Mouse (Mus musculus) B cell, adult 2 months (primary cell): ENCODE data around the gene Ppp1r14d.

Experiments used
- DNase-seq, 2 experiments: peaks; one replicate each; pipeline ENCODE4 v3.0.0; 2022

The Ppp1r14d gene

DNA sequence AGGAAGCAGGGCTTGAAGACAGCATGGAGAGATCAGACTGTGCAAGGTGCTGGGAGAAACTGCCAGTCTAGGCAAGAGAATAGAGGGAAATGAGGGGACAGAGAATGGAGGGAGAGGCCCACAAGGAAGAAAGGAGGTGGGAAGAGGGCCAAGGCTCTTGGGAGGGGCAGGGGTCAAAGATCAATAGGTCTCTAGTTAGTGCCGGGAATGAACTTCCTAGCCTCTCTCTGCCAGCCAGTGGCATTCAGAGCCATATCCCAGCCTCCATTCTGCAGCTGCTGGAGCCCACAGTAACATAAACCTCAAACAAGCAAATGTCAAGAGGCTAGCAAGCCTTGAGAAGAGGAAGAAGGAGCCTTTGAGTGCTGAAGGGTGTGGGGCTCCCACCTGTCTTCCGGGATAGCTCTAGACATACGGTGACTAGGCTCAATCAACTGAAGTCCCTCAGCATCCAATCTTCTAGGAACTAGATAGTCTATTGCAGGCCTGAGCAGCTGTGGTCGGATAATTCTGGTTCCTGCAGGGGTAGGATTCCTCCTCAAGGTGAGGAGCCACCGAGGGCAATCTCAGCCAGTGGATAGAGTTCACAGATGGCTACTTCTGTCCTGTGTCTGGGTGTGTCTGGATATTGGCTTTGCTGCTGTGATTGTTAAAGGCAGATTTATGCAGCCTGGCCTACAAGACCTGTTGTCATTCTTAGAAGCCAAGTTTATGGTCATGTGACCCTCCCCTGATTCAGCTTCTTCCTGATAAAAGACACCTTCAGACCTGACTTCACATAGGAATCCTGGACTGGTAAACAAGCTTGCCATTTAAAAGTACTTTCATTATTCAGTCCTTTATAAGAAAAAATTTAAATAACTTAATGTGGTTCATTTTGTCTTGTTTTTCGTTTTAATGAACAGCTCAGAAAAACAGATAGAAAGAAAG is at the start of gene Ppp1r14d:
Gene Ppp1r14d, minus strand, starts transcription at position 132 of the 930 bp plus-strand sequence.
- DNase-seq, result no peak

- no peak for DNase-seq
These were observed 48.1 kb upstream of the Ppp1r14d start for GRCm38 (mm10) chr2:119277810-119278209.

DNA sequence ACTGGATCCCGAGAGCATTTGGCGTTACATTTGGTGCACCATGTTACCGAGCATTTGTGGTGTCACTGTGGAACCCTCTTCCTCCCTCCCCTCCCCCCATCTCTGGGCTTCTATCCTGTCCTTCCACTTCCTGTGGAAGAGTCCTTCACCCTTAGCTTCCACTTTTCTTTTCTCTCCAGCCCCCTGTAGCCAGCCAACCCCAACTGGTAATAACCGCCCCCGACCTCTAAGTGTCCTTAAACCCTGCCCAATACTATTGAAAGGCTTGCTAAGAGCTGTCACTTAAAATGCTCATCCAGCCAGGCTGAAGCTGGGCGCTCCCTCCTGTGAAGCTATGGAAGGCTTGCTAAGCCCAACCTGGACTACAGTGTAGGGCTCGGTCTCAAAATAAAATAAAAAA is 47.2 kb upstream of the Ppp1r14d start:
- DNase-seq, result no peak

- DNase-seq, result no peak
These were observed 44.4 kb upstream of the Ppp1r14d start for GRCm38 (mm10) chr2:119274126-119274525.

GRCm38 (mm10) chr2:119270643-119271331 is 41.1 kb upstream of the Ppp1r14d start, which contains the start of gene Rhov:
Gene Rhov, minus strand, starts transcription at chr2:119271272.
- peak; percentile 73 to 77 for DNase-seq

GRCm38 (mm10) chr2:119270286-119270642 is 40.6 kb upstream of the Ppp1r14d start:
- no peak for DNase-seq

DNA sequence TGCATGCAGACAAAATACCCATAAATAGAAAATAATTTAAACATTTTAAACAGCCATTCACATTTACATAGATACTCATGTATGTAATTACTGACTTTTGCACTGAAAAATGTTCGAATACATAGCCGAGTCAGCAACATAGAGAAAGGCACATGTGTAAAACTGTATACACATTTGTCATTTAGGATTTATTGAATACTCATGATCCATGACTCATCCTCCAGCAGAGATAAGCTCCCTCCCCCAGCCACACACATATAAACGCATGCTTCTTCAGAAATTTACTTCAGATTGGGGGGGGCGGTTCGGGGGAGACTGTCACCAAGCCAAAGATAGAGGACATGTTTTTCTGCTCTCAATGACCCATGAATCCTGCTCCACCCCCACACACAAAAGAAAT is 34.1 kb upstream of the Ppp1r14d start:
- no peak for DNase-seq

DNA sequence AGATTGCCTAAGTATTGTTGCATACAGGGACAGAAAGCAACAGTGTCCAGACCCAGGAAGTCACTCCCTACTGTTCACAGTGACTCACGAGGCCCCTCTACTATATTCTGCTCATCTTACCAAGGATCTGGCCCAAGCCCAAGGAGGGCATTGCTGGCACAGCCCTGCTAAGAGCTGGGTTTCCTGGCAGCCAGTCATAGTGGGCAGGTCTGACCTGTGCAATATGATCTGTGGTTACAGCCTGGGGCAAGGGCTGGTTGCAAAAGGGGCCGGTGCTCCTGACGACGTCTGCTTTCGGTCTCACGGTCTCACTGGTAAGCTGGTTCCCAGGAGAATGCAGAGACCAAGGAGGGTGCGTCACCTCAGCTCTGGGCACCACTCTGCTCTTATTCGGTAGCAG is 33.3 kb upstream of the Ppp1r14d start:
- no peak for DNase-seq

DNA sequence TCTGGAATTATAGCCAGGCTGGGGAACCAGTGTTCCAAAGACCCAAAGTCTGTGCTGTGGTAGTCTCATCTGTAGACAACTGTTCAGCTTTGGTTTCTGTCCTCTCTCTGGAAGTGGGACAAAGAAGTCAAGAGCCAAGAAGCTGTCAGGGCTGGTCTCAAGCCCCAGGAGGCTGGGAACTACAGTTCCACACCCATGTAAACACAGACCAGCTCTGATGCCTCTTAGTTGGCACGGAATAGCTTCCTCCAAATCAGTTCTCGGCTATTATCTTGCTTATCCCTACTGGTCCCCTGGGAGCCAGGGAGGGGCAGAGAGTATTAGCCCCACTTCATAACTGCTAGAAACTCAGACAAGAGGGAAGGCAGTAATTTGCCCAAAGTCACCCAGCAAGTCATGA is 31.6 kb upstream of the Ppp1r14d start:
- no peak for DNase-seq

GRCm38 (mm10) chr2:119260518-119260917 is 30.8 kb upstream of the Ppp1r14d start:
- DNase-seq, result no peak

DNA sequence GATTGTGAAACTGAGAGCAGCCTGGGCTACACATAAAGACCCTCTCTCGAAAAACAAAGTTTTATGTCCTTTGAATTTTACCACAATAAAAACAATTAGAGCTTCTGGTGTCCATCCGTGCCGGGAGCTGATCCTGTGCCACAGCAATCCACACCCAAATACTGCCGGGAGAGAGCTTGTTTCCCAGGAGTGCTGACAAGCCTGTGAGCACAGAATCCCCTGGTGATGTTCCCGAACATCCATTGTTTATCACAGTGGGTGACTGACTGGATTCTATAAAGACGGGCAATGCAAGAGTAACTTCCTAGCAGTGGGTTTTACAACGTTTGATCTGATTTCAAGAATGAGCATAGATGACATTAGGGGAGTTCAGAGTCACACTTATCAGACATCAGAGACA is 25.3 kb upstream of the Ppp1r14d start:
- DNase-seq, result no peak

DNA sequence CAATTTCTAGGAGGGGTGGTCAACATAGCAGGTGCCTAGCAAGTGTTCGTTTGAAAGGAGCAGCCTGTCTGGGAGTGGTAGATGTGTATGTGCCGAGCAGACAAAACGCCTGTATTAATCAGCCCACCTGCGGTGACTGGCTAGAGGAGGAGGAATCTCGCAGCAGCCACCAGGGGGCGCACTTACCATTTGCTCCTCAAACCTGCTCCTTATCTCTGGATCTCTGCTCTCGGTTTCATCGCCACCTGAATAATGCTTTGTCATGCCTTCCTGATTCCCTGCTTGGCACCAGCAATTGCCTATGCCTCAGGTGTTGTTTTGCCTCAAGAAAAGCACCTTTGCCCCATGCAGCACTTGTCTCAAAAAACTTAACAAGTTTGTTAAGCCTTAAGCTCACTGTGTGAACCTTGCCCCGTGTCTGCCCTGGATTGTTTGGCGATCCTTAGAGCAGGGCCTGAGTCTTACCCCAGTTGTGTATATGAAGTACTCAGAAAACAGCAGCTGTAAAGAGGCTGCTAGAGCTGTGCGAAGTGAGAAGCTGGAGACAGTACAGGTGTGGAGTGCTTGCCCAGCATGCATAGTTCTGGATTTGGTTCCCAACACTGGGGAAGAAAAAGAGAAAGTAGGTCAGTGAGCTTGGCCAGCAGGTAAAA is 21.2 kb upstream of the Ppp1r14d start:
- peak; percentile 92 to 93 for DNase-seq

DNA sequence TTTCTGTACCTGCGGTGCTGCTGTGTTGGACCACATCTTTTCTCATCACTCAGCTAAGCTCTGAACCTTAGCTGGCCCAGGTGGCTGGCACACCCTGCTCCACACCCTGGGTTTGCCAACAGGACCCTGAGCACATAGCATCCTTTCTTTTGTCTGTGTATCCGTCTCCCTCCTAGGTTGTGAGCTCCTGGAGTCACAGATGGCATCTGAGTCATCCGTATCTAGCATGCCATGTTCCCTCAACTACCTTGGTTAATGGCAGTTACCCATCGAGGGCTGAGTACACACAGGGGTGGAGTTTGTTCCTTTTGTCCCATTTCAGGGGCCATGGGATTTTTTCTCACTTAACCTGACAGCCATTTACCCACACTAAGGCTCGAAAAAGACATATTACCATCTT is 20.7 kb upstream of the Ppp1r14d start:
- no peak for DNase-seq

GRCm38 (mm10) chr2:119249592-119250061 is 19.9 kb upstream of the Ppp1r14d start:
- no peak for DNase-seq

DNA sequence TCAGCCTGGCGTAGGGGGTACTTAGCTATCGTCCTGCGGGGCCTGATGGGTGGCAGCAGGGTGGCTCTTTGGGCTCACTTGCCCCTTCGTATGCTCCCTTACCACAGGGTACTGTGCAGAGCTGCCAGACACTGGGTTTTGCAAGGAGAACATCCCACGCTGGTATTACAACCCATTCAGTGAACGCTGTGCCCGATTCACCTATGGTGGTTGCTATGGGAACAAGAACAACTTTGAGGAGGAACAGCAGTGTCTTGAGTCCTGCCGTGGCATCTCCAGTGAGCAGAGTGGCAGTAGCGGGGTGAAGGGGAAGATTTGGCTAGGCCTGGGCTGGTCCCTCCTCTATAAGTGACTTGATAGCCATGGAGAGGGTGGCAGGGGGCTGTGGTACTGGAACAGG is 18.2 kb upstream of the Ppp1r14d start:
- no peak for DNase-seq

- no peak for DNase-seq
These were observed 15.5 kb upstream of the Ppp1r14d start for GRCm38 (mm10) chr2:119245246-119245645.

GRCm38 (mm10) chr2:119242548-119242947 is 12.8 kb upstream of the Ppp1r14d start:
- no peak for DNase-seq

GRCm38 (mm10) chr2:119240819-119241186 is 11.1 kb upstream of the Ppp1r14d start:
- no peak for DNase-seq

DNA sequence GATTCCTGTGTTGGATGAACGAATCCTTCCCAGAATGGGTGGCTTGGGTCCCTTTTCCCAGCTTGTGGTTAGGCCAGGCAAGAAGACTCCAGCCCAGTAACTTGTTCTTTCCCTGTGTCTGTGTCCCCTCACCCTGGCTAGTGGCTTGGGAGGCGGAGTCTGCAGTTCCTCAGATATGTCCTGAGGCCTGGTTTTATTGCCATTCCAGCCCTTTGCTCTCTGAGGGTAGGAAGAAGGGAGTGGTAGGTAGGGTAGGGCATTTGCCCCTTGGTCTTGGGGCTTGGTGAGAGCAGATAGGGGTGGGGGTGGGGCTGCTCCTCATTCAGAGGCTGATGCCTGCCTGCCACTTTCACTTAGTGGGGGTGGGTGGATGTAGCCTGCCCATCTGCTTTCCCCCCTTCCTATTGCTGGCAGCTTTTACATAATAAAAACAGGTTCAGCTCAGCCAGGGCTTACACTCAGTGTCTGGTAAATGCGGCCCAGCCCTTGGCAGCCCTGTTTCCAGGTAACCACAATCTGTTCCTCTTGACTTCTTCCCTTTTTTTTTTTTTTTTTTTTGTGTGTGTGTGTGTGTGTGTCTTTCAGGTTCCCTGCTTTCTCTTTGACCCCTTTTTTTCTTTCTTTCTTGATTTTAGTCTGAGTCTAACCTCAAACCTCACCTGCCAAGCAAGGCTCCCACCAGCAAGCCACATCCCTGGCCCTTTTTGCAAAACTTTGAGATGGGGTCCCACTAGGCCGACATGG is 10.5 kb upstream of the Ppp1r14d start:
- DNase-seq, result no peak

DNA sequence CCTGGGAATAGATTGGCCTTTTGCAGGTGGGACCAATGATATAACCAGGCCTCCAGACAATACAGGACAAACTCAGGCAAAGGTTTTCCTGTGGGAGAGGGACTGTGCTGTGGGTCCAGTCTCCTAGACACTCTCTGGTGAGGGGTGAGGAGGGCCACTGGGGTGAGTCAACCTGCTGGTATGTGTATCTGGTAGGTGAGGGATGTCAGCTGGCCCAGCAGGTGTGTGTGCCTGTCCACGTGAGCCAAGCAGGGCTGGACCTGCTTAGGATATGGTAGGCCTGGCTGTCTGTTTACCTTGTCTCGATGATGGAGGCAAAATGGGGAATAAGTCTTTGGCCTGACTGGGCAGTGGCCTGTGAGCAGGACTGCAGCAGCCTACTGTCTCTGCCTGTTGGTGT is 9.0 kb upstream of the Ppp1r14d start:
- no peak for DNase-seq

DNA sequence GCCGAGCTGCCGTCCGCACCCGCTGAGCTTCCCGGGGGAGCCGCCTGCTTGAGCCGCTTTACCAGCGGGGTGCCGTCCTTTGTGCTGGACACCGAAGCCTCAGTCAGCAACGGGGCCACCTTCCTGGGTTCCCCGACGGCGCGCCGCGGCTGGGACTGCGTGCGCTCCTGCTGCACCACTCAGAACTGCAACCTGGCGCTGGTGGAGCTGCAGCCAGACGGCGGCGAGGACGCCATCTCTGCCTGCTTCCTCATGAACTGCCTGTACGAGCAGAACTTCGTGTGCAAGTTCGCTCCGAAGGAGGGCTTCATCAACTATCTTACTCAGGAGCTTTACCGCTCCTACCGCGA is 8.1 kb upstream of the Ppp1r14d start:
- DNase-seq, result peak; percentile 7 to 13

GRCm38 (mm10) chr2:119237210-119237870 is 7.6 kb upstream of the Ppp1r14d start, which contains the start of gene Spint1:
Gene Spint1, plus strand, starts transcription at chr2:119237362.
- peak; percentile 15 to 27 for DNase-seq
